Comparison of ENCODE assay signal across 16 mouse cellular contexts in genomic region chr1:190457541-190458061, GRCm38 (mm10).
DNase-seq lines count a peak whose midpoint lies in the region; ATAC-seq lines count a peak whose summit lies in the region.
"Had no signal": no experiment of that assay in that cellular context is flagged by ENCODE, and none has a peak within 500 bp of the region (broad histone marks: within the 10 kb centered on the region; RNA-seq: fewer than 3 reads in every experiment).

No protein-coding gene starts in this region.

- H3K9ac ChIP-seq in embryonic facial prominence, embryonic 12.5 days = 0 out of 2 replicates have a peak overlapping the region, but pooled peaks have one; percentile 2
- no peak overlapping the region for H3K9ac ChIP-seq in lung, embryonic 16.5 days (ENCODE audit: low read length)
- H3K9ac ChIP-seq in neural tube, embryonic 13.5 days = 0 out of 2 replicates have a peak overlapping the region, but pooled peaks have one; percentile 31
- H3K9ac ChIP-seq: liver, postnatal 0 days had no signal

- no peak overlapping the region for H3K4me2 ChIP-seq in embryonic facial prominence, embryonic 12.5 days (replicated peaks)
- H3K4me2 ChIP-seq in lung, embryonic 16.5 days (ENCODE audit: low read depth, low read length) = 0 out of 2 replicates have a peak overlapping the region, but pooled peaks have one; percentile 0
- peak overlapping the region; percentile 0; the same call in 1 of the 2 replicates for H3K4me2 ChIP-seq in neural tube, embryonic 13.5 days

- no peaks in the 10 kb centered on the region for H3K27me3 ChIP-seq in embryonic facial prominence, embryonic 12.5 days
- peaks cover 10% of the 10 kb centered on the region for H3K27me3 ChIP-seq in embryonic facial prominence, embryonic 10.5 days (replicated peaks; ENCODE audit: low read depth, poor library complexity, severe bottlenecking)
- no peaks in the 10 kb centered on the region for H3K27me3 ChIP-seq in lung, embryonic 16.5 days (ENCODE audit: control insufficient read depth, insufficient read depth, low read depth, low read length)
- 0 out of 2 replicates have a peak, but pooled peaks cover 2% of the 10 kb centered on the region for H3K27me3 ChIP-seq in neural tube, embryonic 13.5 days
- H3K27me3 ChIP-seq: megakaryocyte, embryonic 14.5 days had no signal

- no peak overlapping the region for H3K27ac ChIP-seq in embryonic facial prominence, embryonic 12.5 days
- no peak overlapping the region for H3K27ac ChIP-seq in embryonic facial prominence, embryonic 10.5 days (replicated peaks)
- H3K27ac ChIP-seq in lung, embryonic 16.5 days (ENCODE audit: low read length) = no peak overlapping the region
- H3K27ac ChIP-seq in neural tube, embryonic 13.5 days (replicated peaks) = peak overlapping the region; percentile 52; the same call in 1 of the 2 replicates
- H3K27ac ChIP-seq: kidney, postnatal 0 days had no signal

- H3K4me3 ChIP-seq in embryonic facial prominence, embryonic 12.5 days = no peak overlapping the region
- no peak overlapping the region for H3K4me3 ChIP-seq in embryonic facial prominence, embryonic 10.5 days
- no peak overlapping the region for H3K4me3 ChIP-seq in lung, embryonic 16.5 days (ENCODE audit: low read length)
- no peak overlapping the region for H3K4me3 ChIP-seq in neural tube, embryonic 13.5 days
- H3K4me3 ChIP-seq: megakaryocyte, embryonic 14.5 days had no signal

- no peak for ATAC-seq in embryonic facial prominence, embryonic 12.5 days (ENCODE audit: insufficient number of reproducible peaks, insufficient read depth, low FRiP score, low TSS enrichment)
- ATAC-seq in lung, embryonic 16.5 days (ENCODE audit: low read depth) = peak; percentile 57
- ATAC-seq in neural tube, embryonic 13.5 days (ENCODE audit: low read depth) = peak; percentile 56
- ATAC-seq: intestine, embryonic 16.5 days; liver, postnatal 0 days had no signal

- H3K4me1 ChIP-seq in embryonic facial prominence, embryonic 12.5 days = no peaks in the 10 kb centered on the region
- peaks cover 11% of the 10 kb centered on the region for H3K4me1 ChIP-seq in embryonic facial prominence, embryonic 10.5 days
- no peaks in the 10 kb centered on the region for H3K4me1 ChIP-seq in lung, embryonic 16.5 days (replicated peaks; ENCODE audit: control insufficient read depth, insufficient read depth, low read length)
- peaks cover 14% of the 10 kb centered on the region for H3K4me1 ChIP-seq in neural tube, embryonic 13.5 days (replicated peaks)
- H3K4me1 ChIP-seq: megakaryocyte, embryonic 14.5 days had no signal

- H3K9me3 ChIP-seq in embryonic facial prominence, embryonic 12.5 days = no peaks in the 10 kb centered on the region
- no peaks in the 10 kb centered on the region for H3K9me3 ChIP-seq in embryonic facial prominence, embryonic 10.5 days
- H3K9me3 ChIP-seq in lung, embryonic 16.5 days (ENCODE audit: control insufficient read depth, low read length) = no peaks in the 10 kb centered on the region
- H3K9me3 ChIP-seq in neural tube, embryonic 13.5 days = no peaks in the 10 kb centered on the region

- no peak for DNase-seq in embryonic facial prominence, embryonic 10.5 days (ENCODE audit: low spot score)
- DNase-seq in lung, postnatal 10 days = no peak
- DNase-seq in mesoderm, embryonic 11.5 days (ENCODE audit: low read depth, low spot score) = peak; percentile 12
- no peak for DNase-seq in adrenal gland, adult (ENCODE audit: inconsistent age in 2 of 2, low spot score in 1 of 2)
- DNase-seq in liver = no peak
- DNase-seq: adrenal gland, postnatal 25 days; cerebellum, postnatal 14 days; heart, postnatal 14 days; liver, postnatal 0 days; right cerebral cortex, adult 18-20 months had no signal

- WGBS in embryonic facial prominence, embryonic 12.5 days = 78% methylated on average over 12 of the region's 12 CpGs
- WGBS in embryonic facial prominence, embryonic 10.5 days = 76% methylated on average over 12 of the region's 12 CpGs
- 25% methylated on average over 12 of the region's 12 CpGs for WGBS in lung, embryonic 16.5 days
- 24% methylated on average over 12 of the region's 12 CpGs for WGBS in neural tube, embryonic 13.5 days

- H3K36me3 ChIP-seq in embryonic facial prominence, embryonic 12.5 days = no peaks in the 10 kb centered on the region
- no peaks in the 10 kb centered on the region for H3K36me3 ChIP-seq in embryonic facial prominence, embryonic 10.5 days (replicated peaks)
- H3K36me3 ChIP-seq in lung, embryonic 16.5 days (ENCODE audit: control insufficient read depth, insufficient read depth, low read length) = no peaks in the 10 kb centered on the region
- no peaks in the 10 kb centered on the region for H3K36me3 ChIP-seq in neural tube, embryonic 13.5 days
